Mouse (Mus musculus) thymus, postnatal 0 days (tissue): ENCODE measurements around the gene Scyl2. TPM values are rescaled to one million over a fixed set of nuclear protein-coding genes. Genes with fewer than 3 reads are reported as not detected.
A peak's percentile ranks its signal among the peaks of the same experiment; 100 is the strongest.
"Not testable (repeated sequence)": the region's sequence is repeated elsewhere in the genome, so short reads cannot be mapped to it uniquely, and the experiment has no call there.

Source experiments
- DNase-seq: peaks from one replicate; pipeline ENCODE4 v3.0.0-alpha.2; 2015; ENCODE audit warnings: low spot score
- polyA plus RNA-seq: library from polyadenylated mRNA; unstranded; fragments of >200 nt; fragmentation: Nextera tagmentation; extraction: Ambion mirVana; gene quantifications from 2 replicates; pipeline ENCODE4 v1.2.1, GENCODE M21; 2015

The Scyl2 gene
- polyA plus RNA-seq, result 6.9 and 9.9 TPM in 2 replicates

DNA sequence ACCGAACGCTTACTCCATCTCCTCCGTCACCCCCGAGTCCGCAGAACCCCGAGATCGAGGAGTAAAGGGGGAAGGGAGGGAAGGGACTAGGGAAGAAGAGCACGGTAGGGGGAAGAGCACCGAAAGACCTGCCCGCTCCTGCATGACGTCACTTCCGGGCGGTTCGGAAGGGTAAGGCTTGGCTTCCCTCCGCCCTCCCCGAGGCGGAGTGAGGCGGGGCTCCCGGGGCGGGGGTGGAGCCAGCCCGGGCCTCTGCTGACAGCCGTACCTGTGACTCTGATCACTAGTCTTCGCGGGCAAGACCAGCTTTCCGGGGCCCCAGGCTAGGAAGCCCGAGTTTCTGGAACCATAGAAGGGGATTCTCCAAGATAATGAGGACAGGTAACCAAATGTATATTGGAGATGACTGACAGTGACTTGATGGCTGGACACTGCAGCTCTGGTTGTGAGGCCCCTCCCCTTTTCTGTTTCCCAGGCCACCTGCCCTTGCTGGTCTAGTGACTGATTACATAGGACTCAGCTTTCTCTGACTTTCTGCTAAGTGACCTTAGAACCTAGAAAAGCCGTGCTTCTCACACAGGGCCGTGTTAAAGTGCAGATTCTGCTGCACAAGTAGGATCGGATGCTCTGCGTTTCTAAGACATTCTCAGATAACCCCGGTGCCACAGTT, at the start of gene Scyl2:
Gene Scyl2 (minus strand): TSS at position 147 of the 670 bp plus-strand sequence.
- DNase-seq, result peak; percentile 95

GRCm38 (mm10) chr10:89732001-89732794, 46.1 kb upstream of the Scyl2 start, which contains the start of gene Actr6:
TSS of gene Actr6 (minus strand) at chr10:89732295.
- DNase-seq, result peak; percentile 97

DNA sequence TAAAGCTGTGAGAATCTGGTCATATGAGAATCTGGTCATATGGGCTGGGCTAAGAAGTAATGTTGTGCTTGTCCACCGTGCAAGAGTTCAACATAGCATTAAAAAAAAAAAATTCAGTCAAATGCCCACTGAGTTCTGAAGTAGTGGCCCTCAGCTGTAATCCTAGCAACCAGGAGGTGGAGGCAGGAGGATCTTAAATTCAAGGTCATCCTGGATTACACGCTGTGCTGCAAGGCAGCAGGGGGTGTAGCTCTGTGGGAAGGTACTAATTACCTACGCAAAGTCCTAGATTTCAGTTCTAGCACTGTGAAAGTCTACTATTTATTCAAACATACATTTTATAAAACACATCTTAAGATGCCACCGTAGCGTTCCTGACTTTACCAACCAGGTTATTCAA, 45.3 kb upstream of the Scyl2 start:
- DNase-seq, result no peak

GRCm38 (mm10) chr10:89730386-89730785, 44.3 kb upstream of the Scyl2 start:
- DNase-seq, result no peak

DNA sequence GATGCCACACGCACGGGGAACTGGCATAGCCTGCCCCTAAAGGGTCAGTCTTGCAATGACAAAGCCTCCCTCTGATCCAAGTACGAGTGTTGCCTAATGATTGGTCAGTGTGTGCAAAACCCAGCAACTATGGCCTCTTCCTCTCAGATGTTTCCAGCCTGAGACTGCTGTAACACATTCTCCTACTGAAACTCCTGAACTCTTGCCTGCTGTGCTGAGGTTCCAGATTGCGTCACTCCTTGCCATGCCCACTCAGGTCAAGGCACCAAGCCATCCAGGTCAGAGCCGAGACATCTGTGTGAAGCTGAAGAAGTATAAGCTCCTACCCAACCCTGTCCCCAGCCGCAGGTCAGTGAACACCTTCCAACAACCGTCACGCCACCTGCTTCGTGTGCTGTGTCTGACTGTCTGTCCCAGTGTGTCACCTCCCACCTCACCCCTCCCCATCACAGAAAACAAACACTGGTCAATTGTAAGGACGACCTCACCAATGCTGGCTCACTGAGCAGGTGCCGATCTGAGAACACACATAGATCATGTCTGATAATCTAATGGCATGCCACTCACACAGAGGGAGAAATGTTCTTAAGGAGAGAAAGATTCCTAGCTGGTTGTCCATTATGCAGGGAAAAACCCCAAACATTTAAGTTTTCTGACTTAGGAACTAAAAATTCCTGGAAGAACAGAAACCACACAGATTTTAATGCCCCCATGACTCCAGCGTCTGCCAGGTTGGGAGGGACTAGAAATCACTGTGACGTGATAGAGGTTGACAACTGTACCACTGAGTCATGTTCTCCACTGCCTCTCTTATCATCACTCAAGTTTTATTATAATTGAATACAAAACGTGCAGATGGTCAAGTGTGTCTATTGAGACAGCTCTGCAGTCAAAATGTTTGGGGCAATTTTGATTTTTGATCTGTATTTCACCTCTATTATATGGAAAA, 36.4 kb upstream of the Scyl2 start:
- no peak for DNase-seq

GRCm38 (mm10) chr10:89720796-89721195, 34.7 kb upstream of the Scyl2 start:
- no peak for DNase-seq

- DNase-seq, result no peak
Observed at GRCm38 (mm10) chr10:89720252-89720651, 34.2 kb upstream of the Scyl2 start.

- DNase-seq, result no peak
Observed at GRCm38 (mm10) chr10:89714910-89715309, 28.8 kb upstream of the Scyl2 start.

DNA sequence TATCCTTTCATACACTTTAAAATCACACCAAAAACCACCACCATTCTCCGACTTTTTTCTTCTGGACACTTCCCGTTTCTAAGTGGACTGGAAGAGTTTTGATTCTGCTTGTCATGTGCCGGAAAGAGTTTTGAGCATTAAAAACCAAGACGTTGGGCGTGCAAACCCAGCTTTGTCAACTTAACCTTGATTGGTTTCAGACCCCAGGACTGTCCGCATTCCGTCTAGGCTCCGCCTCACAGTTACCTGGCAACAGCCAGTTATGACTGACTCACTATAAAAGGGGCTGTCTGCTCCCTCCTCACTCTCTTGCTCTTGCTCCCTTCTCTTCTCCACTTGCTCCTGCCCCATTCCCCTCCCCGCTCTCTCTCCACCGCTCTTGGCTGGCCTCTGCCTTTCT, 22.6 kb upstream of the Scyl2 start:
- DNase-seq, result no peak

DNA sequence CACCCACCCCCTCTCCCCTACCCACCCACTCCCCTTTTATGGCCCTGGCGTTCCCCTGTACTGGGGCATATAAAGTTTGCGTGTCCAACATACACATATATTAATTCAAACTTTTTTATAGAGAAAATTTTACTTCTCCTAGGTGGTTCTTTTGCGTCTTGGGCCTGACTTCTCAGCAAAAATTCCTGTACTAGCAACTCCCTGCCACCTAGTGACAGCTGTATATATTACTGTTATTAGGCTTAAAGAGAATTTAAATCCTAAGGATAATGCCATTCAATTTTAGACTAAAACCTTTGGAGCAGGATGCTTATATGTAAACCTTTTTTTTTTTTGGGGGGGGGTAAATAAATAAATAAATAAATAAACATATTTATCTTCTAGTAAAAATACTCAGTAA, 21.3 kb upstream of the Scyl2 start:
- no peak for DNase-seq

DNA sequence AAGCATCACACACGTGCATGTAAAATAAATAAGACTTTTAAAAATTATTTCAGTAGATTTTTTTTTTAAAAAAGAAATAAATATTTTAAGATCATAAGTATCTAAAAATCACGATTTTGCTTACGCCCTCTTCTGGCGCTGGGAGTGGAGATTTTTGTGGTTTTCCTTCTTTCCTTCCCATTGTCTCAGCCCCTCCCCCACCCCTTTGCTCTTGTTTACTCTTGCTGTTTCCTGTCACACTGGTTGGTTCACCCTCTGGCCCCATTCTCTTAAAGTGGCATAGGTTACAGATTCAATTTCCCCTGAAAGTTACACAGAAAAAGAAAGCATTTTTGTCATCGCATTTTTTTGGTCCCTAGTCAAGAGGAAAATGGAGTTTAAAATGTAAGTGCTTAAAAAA, 17.0 kb upstream of the Scyl2 start:
- peak; percentile 83 for DNase-seq

GRCm38 (mm10) chr10:89697956-89698355, 11.9 kb upstream of the Scyl2 start:
- DNase-seq, result no peak

- DNase-seq, result not testable (repeated sequence)
Observed at GRCm38 (mm10) chr10:89696270-89696669, 10.2 kb upstream of the Scyl2 start.

DNA sequence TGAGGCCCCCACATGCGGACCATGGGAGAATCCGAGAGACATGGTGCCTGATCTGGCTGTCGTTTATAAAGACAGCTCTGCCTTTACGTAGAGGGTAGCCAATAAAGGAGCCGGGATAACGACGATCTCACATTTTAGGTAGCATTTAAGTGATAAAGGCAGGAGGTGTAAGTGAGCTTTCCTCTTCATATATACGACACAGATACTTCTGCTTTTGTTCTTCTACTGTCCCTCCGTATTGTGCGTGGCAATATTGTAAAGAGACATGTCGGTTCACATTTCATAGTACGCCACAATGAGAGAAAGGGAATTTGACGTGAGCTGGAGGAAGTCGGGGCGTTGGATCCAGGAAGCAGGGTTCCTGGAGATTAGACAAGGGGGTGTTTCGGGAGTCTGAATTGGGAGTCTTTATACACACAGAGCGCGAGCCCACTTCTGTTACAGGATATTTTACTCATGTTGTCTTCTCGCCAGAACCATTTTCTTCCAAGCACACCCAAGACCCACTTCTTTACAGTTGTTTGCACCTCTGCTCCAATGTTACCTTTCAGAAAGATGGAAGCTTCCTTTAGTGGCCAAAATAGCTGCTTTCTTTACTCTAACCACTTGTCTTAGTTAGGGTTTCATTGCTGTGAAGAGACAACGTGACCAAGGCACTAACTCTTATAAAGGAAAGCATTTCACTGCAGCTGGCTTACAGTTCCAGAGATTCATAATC, 9.3 kb upstream of the Scyl2 start:
- DNase-seq, result no peak

GRCm38 (mm10) chr10:89690021-89690420, 3.9 kb upstream of the Scyl2 start:
- no peak for DNase-seq

DNA sequence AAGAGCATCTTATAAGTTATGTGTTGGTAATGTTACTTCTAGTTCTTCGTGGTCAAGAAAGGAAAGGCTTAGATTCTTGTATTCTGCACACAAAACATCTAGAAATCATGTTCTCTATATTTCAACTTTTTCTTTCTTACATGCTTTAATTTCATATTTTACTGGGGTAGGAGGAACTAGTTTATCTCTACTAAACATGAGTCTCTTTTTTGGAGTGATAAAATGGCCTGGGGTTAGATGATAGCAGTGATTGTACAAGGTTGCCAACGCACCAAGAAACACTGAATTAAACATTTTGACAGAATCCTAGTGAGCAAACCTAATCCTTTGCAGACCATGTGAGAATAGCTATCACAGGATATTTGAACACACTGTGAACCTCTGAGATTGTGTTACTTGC, 1.4 kb upstream of the Scyl2 start:
- DNase-seq, result no peak

DNA sequence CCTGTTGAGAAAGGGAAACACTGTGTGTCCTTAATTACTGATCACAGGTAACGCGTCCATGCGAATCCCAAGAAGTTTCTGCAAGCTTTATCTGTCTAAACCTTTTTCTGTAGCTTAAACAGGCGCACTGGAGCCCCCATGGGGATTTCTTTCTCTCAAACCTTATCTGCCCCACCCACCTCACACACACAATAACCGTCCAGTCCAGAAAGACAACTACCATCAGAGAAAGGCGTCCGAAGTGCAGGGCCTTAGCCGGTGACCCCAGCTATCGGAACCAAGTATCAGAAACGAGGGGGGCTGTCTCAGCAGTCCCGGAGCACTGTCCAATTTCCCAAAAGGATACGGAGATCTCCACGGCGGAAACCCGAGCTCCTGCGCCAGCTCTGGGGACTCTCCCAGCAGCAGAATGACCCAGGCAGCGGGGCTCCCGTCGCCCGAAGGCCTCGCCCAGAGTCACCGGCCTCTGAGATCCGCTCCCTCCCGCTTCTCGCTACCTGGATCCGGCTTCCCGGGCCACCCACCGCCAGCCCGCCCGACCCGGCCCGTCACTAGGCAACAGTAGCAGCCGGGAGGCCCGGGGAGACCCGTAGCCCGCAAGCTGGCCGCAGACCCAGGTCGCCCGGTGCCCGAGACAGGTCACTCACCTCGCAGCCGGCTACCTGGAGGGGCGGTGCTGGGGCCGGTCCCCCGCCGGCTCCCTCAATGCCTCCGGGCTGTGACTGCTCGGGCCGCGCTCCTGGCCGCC, 520 bp downstream of the Scyl2 start:
- peak; percentile 5 for DNase-seq

DNA sequence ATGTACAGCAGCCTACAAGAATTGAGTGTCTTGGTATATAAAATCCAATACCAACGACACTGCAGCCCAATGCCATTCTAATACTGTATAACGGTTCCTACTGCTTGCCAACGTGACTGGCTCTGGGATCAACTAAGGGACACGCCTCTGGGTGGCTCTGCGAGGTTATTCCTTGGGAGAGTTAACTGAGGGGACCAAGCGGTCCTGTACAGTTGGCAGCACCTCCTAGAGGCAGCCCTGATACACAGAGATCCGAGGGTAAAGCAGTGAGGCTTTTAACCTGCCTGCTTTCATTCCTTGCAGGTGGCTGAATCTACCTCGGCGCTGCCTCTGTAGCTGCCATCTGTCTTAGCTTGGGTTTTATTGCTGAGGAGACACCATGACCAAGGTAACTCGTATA, 3.1 kb downstream of the Scyl2 start:
- no peak for DNase-seq

DNA sequence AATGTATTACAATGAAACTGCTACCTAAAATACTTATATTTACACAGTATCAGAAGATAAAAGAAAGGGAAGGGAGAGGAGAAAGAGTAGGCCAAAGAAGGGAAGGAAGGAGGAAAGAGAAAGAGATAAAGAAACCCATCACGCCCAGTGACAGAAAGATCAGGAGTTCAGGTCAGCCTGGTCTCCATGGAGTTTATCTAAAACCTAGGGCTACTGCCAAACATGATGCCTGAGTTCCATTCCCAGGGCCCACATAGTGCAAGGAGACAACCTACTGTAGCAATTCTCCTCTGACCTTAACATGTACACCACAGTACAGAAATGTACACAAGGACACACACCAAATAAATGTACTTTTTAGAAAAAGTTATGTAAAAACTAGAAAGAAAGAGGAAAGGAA, 3.9 kb downstream of the Scyl2 start:
- DNase-seq, result no peak

- DNase-seq, result no peak
Observed at GRCm38 (mm10) chr10:89681706-89682105, 4.4 kb downstream of the Scyl2 start.
